Mouse (Mus musculus): ENCODE data around the gene Spata5.

Spata5 gene

GRCm38 (mm10) chr3:37614878-37615650, 195.4 kb downstream of the Spata5 start:
- no peak for DNase-seq (ENCODE audit: low spot score in 2 of 2)

DNA sequence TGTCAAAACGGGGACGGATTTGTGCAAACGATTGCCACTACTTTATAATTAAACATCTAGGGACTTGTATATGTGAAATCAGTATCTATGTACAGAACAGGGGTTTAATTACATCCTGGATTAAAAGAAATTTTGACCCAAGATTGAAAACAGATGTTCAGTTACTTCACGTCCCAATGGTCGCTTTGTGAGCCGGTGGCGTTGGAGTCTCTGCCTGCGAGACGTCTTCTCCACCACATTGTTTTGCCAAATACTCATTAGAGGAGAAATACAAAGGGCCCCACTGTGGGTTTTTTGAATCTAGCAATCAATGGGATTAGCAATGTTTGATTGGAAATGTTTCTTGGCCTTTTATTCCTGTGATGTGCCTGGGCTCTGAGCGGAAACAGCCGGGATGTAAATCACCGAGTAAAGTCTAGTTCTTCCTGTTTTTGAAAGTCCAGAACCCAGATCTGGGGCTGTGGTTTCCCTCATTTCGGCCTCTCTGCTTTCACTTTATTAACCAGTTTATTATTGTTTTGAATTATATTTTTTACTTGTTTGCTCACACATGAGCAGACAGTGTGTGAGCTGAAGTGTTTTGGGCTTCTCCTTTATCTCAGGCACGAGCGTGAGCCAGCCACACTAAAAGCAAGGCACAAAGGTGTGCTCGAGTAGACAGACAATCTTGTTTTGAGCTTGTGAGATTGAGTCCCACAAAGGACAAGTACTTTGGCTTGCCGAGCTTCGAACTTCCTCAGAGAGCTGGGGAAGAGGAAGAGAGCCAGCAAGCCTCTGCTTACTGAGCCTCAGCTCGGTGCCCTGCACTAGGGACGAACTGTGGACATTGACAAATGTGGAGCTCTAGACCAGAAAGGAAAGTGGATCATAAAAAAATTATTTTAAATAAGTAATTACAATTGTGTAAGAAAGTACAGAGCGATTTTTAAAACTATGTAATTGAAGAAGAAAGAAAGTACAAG, 197.2 kb downstream of the Spata5 start:
- DNase-seq (ENCODE audit: low spot score in 2 of 2), result no peak

Data from frontal cortex, postnatal 25 days (tissue).